In the genomic region with DNA sequence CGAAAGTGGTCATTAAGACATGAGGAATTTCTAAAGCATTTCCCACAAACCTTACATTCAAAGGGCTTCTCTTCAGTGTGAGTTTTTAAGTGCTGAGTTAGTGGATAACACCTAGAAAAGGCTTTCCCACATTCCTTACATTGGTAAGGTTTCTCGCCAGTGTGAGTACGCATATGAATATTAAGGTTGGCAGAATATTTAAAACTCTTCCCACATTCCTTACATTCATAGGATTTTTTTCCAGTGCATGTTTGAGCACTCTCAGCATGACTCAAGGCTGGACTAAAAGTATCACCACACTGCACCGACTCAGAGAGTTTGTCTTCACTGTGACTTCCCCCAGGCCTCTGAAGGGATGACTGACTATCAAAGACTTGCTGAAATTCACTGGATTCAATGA, we compare ENCODE assay signal across 30 mouse cellular contexts. TPM values are rescaled to one million over a fixed set of nuclear protein-coding genes. Genes with fewer than 3 reads are reported as not detected.
"Had no signal": no experiment of that assay in that cellular context is flagged by ENCODE, and none has a peak within 500 bp of the region (broad histone marks: within the 10 kb centered on the region; RNA-seq: fewer than 3 reads in every experiment).

No protein-coding gene starts in this region.

- H3K4me2 ChIP-seq: limb, embryonic 13.5 days; liver, embryonic 13.5 days; midbrain, embryonic 12.5 days; midbrain, embryonic 15.5 days; neural tube, embryonic 12.5 days; neural tube, embryonic 15.5 days; stomach, embryonic 15.5 days had no signal

- DNase-seq: kidney, adult 2 months; kidney, postnatal 25 days; layer of hippocampus, postnatal 36 days; liver; liver, embryonic 13.5 days; lung, adult 2 months; lung, postnatal 14 days; retina, postnatal 1 day; right cerebral cortex, postnatal 25 days; spleen, adult 18-20 months; thymus, postnatal 25 days had no signal

- H3K4me1 ChIP-seq: limb, embryonic 10.5 days; limb, embryonic 13.5 days; liver, embryonic 13.5 days; midbrain, embryonic 12.5 days; midbrain, embryonic 15.5 days; neural tube, embryonic 12.5 days; neural tube, embryonic 15.5 days; stomach, embryonic 15.5 days had no signal

- H3K9ac ChIP-seq: limb, embryonic 13.5 days; liver, embryonic 13.5 days; midbrain, embryonic 12.5 days; midbrain, embryonic 15.5 days; neural tube, embryonic 12.5 days; neural tube, embryonic 15.5 days; stomach, embryonic 15.5 days had no signal

- H3K27ac ChIP-seq: kidney, postnatal 0 days; layer of hippocampus, adult 2 months; left cerebral cortex, adult 2 months; limb, embryonic 10.5 days; limb, embryonic 13.5 days; liver, embryonic 13.5 days; macrophage; midbrain, embryonic 12.5 days; midbrain, embryonic 15.5 days; neural tube, embryonic 12.5 days; neural tube, embryonic 15.5 days; stomach, embryonic 15.5 days had no signal

- H3K27me3 ChIP-seq: limb, embryonic 13.5 days; liver, embryonic 13.5 days; midbrain, embryonic 12.5 days; midbrain, embryonic 15.5 days; neural tube, embryonic 12.5 days; neural tube, embryonic 15.5 days; stomach, embryonic 15.5 days had no signal

- H3K4me3 ChIP-seq: layer of hippocampus, adult 2 months; left cerebral cortex, adult 2 months; limb, embryonic 10.5 days; limb, embryonic 13.5 days; liver, embryonic 13.5 days; midbrain, embryonic 12.5 days; midbrain, embryonic 15.5 days; neural tube, embryonic 12.5 days; neural tube, embryonic 15.5 days; stomach, embryonic 15.5 days had no signal

- ATAC-seq: midbrain, embryonic 15.5 days had no signal

- H3K9me3 ChIP-seq: limb, embryonic 10.5 days; liver, embryonic 13.5 days; midbrain, embryonic 12.5 days; stomach, embryonic 15.5 days had no signal

RNA-seq across cellular contexts. Expression of a gene that starts 12.6 kb away (rescaled TPM):
- total RNA-seq: layer of hippocampus, adult 2 months; layer of hippocampus, postnatal 10 days; layer of hippocampus, postnatal 36 days; left cerebral cortex, adult 2 months; left cerebral cortex, postnatal 25 days; megakaryocyte, adult 5-6 weeks had no signal
- polyA plus RNA-seq: kidney, embryonic 14.5 days; kidney, postnatal 0 days; large intestine, adult 2 months; limb, embryonic 10.5 days; liver, embryonic 13.5 days; liver, embryonic 16.5 days; lung, adult 2 months; lung, embryonic 16.5 days; macrophage; neural tube, embryonic 12.5 days; stomach, embryonic 15.5 days had no signal

RNA-seq across cellular contexts. Expression of a gene that starts 50.2 kb away (rescaled TPM):
- total RNA-seq: layer of hippocampus, adult 2 months; layer of hippocampus, postnatal 10 days; layer of hippocampus, postnatal 36 days; left cerebral cortex, adult 2 months; left cerebral cortex, postnatal 25 days; megakaryocyte, adult 5-6 weeks had no signal
- polyA plus RNA-seq: kidney, adult 2 months; kidney, embryonic 14.5 days; kidney, postnatal 0 days; large intestine, adult 2 months; limb, embryonic 10.5 days; limb, embryonic 13.5 days; liver, embryonic 13.5 days; liver, embryonic 16.5 days; lung, adult 2 months; lung, embryonic 16.5 days; macrophage; midbrain, embryonic 12.5 days; midbrain, embryonic 15.5 days; neural tube, embryonic 12.5 days; neural tube, embryonic 15.5 days; stomach, embryonic 15.5 days; thymus, postnatal 0 days had no signal
